Mouse (Mus musculus) testis, adult 2 months (tissue): Measurements from ENCODE around the gene Atf7ip.

Source experiments
- CTCF ChIP-seq: fragments of 200-500 bp; IDR thresholded peaks from 2 replicates; pipeline ENCODE4 v1.5.1; 2012; ENCODE audit warnings: low read depth, mild to moderate bottlenecking, inconsistent platforms, low read length, moderate library complexity; ENCODE audit not compliant: control insufficient read depth, insufficient read depth, insufficient replicate concordance
- POLR2A ChIP-seq: fragments of 200-500 bp; IDR thresholded peaks from 2 replicates; pipeline ENCODE4 v1.6.1; 2012; ENCODE audit warnings: low read depth, mild to moderate bottlenecking, inconsistent platforms, low read length, moderate library complexity; ENCODE audit not compliant: control insufficient read depth

- TF ChIP-seq POLR2A (no peak), CTCF (no peak)
These were observed 144.7 kb downstream of the Atf7ip start for GRCm38 (mm10) chr6:136650664-136651063.
